Mouse (Mus musculus): ENCODE measurements around the gene Alpk1. TPM values are rescaled to one million over a fixed set of nuclear protein-coding genes. Genes with fewer than 3 reads are reported as not detected.

Alpk1 gene
- polyA plus RNA-seq, 1 experiment: 1.6 TPM

GRCm38 (mm10) chr3:127782921-127783320 lies 2.6 kb upstream of the Alpk1 start:
- WGBS: 90% methylated on average over 6 of the region's 6 CpGs
- H3K27ac ChIP-seq (ENCODE audit: insufficient read depth, low read length): no peak overlapping the region
- no peaks in the 10 kb centered on the region for H3K27me3 ChIP-seq (ENCODE audit: control insufficient read depth, insufficient read depth, low read length)
- DNase-seq (ENCODE audit: low read depth in 1 of 2, low spot score in 2 of 2): no peak
- no peak for TF ChIP-seq POLR2A (IDR thresholded peaks at IDR 0.05; ENCODE audit: low read depth, low read length)
- no peak for TF ChIP-seq CTCF (IDR thresholded peaks at IDR 0.05; ENCODE audit: extremely low read depth, insufficient read depth, insufficient read length, insufficient replicate concordance)
- no peak overlapping the region for H3K4me3 ChIP-seq (ENCODE audit: extremely low read depth, insufficient read depth, insufficient read length)
- no peaks in the 10 kb centered on the region for H3K36me3 ChIP-seq (ENCODE audit: control insufficient read depth, insufficient read depth, low read length)
- H3K4me1 ChIP-seq (ENCODE audit: control insufficient read depth, insufficient read depth, insufficient read length): no peaks in the 10 kb centered on the region

GRCm38 (mm10) chr3:127780921-127781320 lies 594 bp upstream of the Alpk1 start:
- DNase-seq (ENCODE audit: low read depth in 1 of 2, low spot score in 2 of 2): no peak
- Histone ChIP-seq H3K27ac (ENCODE audit: insufficient read depth, low read length) (no peak overlapping the region), H3K4me1 (ENCODE audit: control insufficient read depth, insufficient read depth, insufficient read length) (no peaks in the 10 kb centered on the region), H3K36me3 (ENCODE audit: control insufficient read depth, insufficient read depth, low read length) (no peaks in the 10 kb centered on the region), H3K27me3 (ENCODE audit: control insufficient read depth, insufficient read depth, low read length) (no peaks in the 10 kb centered on the region), H3K4me3 (ENCODE audit: extremely low read depth, insufficient read depth, insufficient read length) (no peak overlapping the region)
- 87% methylated on average over 9 of the region's 9 CpGs for WGBS
- no peak for TF ChIP-seq POLR2A (IDR thresholded peaks at IDR 0.05; ENCODE audit: low read depth, low read length)
- TF ChIP-seq CTCF (IDR thresholded peaks at IDR 0.05; ENCODE audit: extremely low read depth, insufficient read depth, insufficient read length, insufficient replicate concordance): no peak

- H3K4me1 ChIP-seq (ENCODE audit: control insufficient read depth, insufficient read depth, insufficient read length): no peaks in the 10 kb centered on the region
- no peak overlapping the region for H3K27ac ChIP-seq (ENCODE audit: insufficient read depth, low read length)
- H3K4me3 ChIP-seq (ENCODE audit: extremely low read depth, insufficient read depth, insufficient read length): no peak overlapping the region
- TF ChIP-seq POLR2A (IDR thresholded peaks at IDR 0.05; ENCODE audit: low read depth, low read length) (no peak), CTCF (IDR thresholded peaks at IDR 0.05; ENCODE audit: extremely low read depth, insufficient read depth, insufficient read length, insufficient replicate concordance) (no peak)
- 58% methylated on average over 11 of the region's 11 CpGs for WGBS
- no peaks in the 10 kb centered on the region for H3K27me3 ChIP-seq (ENCODE audit: control insufficient read depth, insufficient read depth, low read length)
- no peaks in the 10 kb centered on the region for H3K36me3 ChIP-seq (ENCODE audit: control insufficient read depth, insufficient read depth, low read length)
- DNase-seq (ENCODE audit: low read depth in 1 of 2, low spot score in 2 of 2): no peak
Measured at GRCm38 (mm10) chr3:127769146-127769545, 11.2 kb downstream of the Alpk1 start.

- no peaks in the 10 kb centered on the region for H3K36me3 ChIP-seq (ENCODE audit: control insufficient read depth, insufficient read depth, low read length)
- no peaks in the 10 kb centered on the region for H3K4me1 ChIP-seq (ENCODE audit: control insufficient read depth, insufficient read depth, insufficient read length)
- WGBS: 87% methylated on average over 3 of the region's 3 CpGs
- TF ChIP-seq POLR2A (IDR thresholded peaks at IDR 0.05; ENCODE audit: low read depth, low read length) (no peak), CTCF (IDR thresholded peaks at IDR 0.05; ENCODE audit: extremely low read depth, insufficient read depth, insufficient read length, insufficient replicate concordance) (no peak)
- H3K27me3 ChIP-seq (ENCODE audit: control insufficient read depth, insufficient read depth, low read length): no peaks in the 10 kb centered on the region
- DNase-seq (ENCODE audit: low read depth in 1 of 2, low spot score in 2 of 2): no peak
- H3K4me3 ChIP-seq (ENCODE audit: extremely low read depth, insufficient read depth, insufficient read length): no peak overlapping the region
- no peak overlapping the region for H3K27ac ChIP-seq (ENCODE audit: insufficient read depth, low read length)
Measured at GRCm38 (mm10) chr3:127765971-127766370, 14.4 kb downstream of the Alpk1 start.

GRCm38 (mm10) chr3:127764541-127764940 lies 15.8 kb downstream of the Alpk1 start:
- H3K27me3 ChIP-seq (ENCODE audit: control insufficient read depth, insufficient read depth, low read length): no peaks in the 10 kb centered on the region
- H3K36me3 ChIP-seq (ENCODE audit: control insufficient read depth, insufficient read depth, low read length): no peaks in the 10 kb centered on the region
- no peak overlapping the region for H3K27ac ChIP-seq (ENCODE audit: insufficient read depth, low read length)
- H3K4me3 ChIP-seq (ENCODE audit: extremely low read depth, insufficient read depth, insufficient read length): no peak overlapping the region
- WGBS: 92% methylated on average over 5 of the region's 5 CpGs
- H3K4me1 ChIP-seq (ENCODE audit: control insufficient read depth, insufficient read depth, insufficient read length): no peaks in the 10 kb centered on the region
- DNase-seq (ENCODE audit: low read depth in 1 of 2, low spot score in 2 of 2): no peak
- no peak for TF ChIP-seq POLR2A (IDR thresholded peaks at IDR 0.05; ENCODE audit: low read depth, low read length)
- no peak for TF ChIP-seq CTCF (IDR thresholded peaks at IDR 0.05; ENCODE audit: extremely low read depth, insufficient read depth, insufficient read length, insufficient replicate concordance)

- Histone ChIP-seq H3K27ac (ENCODE audit: insufficient read depth, low read length) (no peak overlapping the region), H3K27me3 (ENCODE audit: control insufficient read depth, insufficient read depth, low read length) (no peaks in the 10 kb centered on the region), H3K36me3 (ENCODE audit: control insufficient read depth, insufficient read depth, low read length) (no peaks in the 10 kb centered on the region), H3K4me1 (ENCODE audit: control insufficient read depth, insufficient read depth, insufficient read length) (no peaks in the 10 kb centered on the region), H3K4me3 (ENCODE audit: extremely low read depth, insufficient read depth, insufficient read length) (no peak overlapping the region)
- peak; percentile 32; the same call in 1 of the 2 replicates for TF ChIP-seq CTCF (IDR thresholded peaks at IDR 0.05; ENCODE audit: extremely low read depth, insufficient read depth, insufficient read length, insufficient replicate concordance)
- no peak for TF ChIP-seq POLR2A (IDR thresholded peaks at IDR 0.05; ENCODE audit: low read depth, low read length)
- WGBS: 16% methylated on average over 7 of the region's 7 CpGs
- peak; percentile 81 to 86 for DNase-seq (ENCODE audit: low read depth in 1 of 2, low spot score in 2 of 2)
Measured at GRCm38 (mm10) chr3:127763076-127763612, 17.2 kb downstream of the Alpk1 start.

- no peak for DNase-seq (ENCODE audit: low read depth in 1 of 2, low spot score in 2 of 2)
- H3K27ac ChIP-seq (ENCODE audit: insufficient read depth, low read length): no peak overlapping the region
- no peaks in the 10 kb centered on the region for H3K36me3 ChIP-seq (ENCODE audit: control insufficient read depth, insufficient read depth, low read length)
- 80% methylated on average over 8 of the region's 8 CpGs for WGBS
- H3K4me1 ChIP-seq (ENCODE audit: control insufficient read depth, insufficient read depth, insufficient read length): no peaks in the 10 kb centered on the region
- H3K4me3 ChIP-seq (ENCODE audit: extremely low read depth, insufficient read depth, insufficient read length): no peak overlapping the region
- TF ChIP-seq POLR2A (IDR thresholded peaks at IDR 0.05; ENCODE audit: low read depth, low read length): no peak
- TF ChIP-seq CTCF (IDR thresholded peaks at IDR 0.05; ENCODE audit: extremely low read depth, insufficient read depth, insufficient read length, insufficient replicate concordance): no peak
- H3K27me3 ChIP-seq (ENCODE audit: control insufficient read depth, insufficient read depth, low read length): no peaks in the 10 kb centered on the region
Measured at GRCm38 (mm10) chr3:127762403-127762802, 17.9 kb downstream of the Alpk1 start.
